Mouse (Mus musculus): ENCODE results near the gene Ajuba.
A peak's percentile ranks its signal among the peaks of the same experiment; 100 is the strongest.

- TF ChIP-seq CTCF (IDR thresholded peaks at IDR 0.05; ENCODE audit: control insufficient read depth, insufficient read depth, insufficient replicate concordance, low read depth, low read length) (no peak), POLR2A (IDR thresholded peaks at IDR 0.05; ENCODE audit: control insufficient read depth, low read depth, low read length) (peak; percentile 81)
Measured at GRCm38 (mm10) chr14:54617897-54618365, 40.6 kb upstream of the Ajuba start, which contains the start of gene Psmb5.
